Mouse (Mus musculus) liver, adult 2 months (tissue): ENCODE results near the gene Tspan31. TPM values are rescaled to one million over a fixed set of nuclear protein-coding genes. Genes with fewer than 3 reads are reported as not detected.
"Not testable (repeated sequence)": the region's sequence is repeated elsewhere in the genome, so short reads cannot be mapped to it uniquely, and the experiment has no call there.

Source experiments
- DNase-seq: peaks from one replicate; pipeline ENCODE4 v3.0.0-alpha.2; 2011; ENCODE audit warnings: low read depth, low spot score; ENCODE audit errors: extremely low read depth
- H3K27ac ChIP-seq: fragments of 200-500 bp; replicated peaks from 2 replicates; pipeline ENCODE4 v1.5.1; 2012; ENCODE audit warnings: low read depth, mild to moderate bottlenecking, control low read depth, inconsistent platforms, low read length; ENCODE audit not compliant: insufficient read depth
- H3K27me3 ChIP-seq: fragments of 200-500 bp; 2 replicates; pipeline ENCODE4 v1.6.1; 2012; ENCODE audit warnings: mild to moderate bottlenecking, moderate library complexity, low read length, inconsistent platforms; ENCODE audit not compliant: control insufficient read depth, insufficient read depth
- H3K36me3 ChIP-seq: fragments of 200-500 bp; 2 replicates; pipeline ENCODE4 v1.6.1; 2012; ENCODE audit warnings: low read length, inconsistent platforms; ENCODE audit not compliant: control insufficient read depth, insufficient read depth
- H3K4me1 ChIP-seq: fragments of 200-500 bp; 2 replicates; pipeline ENCODE4 v1.6.1; 2011; ENCODE audit warnings: low read length; ENCODE audit not compliant: control insufficient read depth, insufficient read depth
- H3K4me3 ChIP-seq: fragments of 200-500 bp; 2 replicates; pipeline ENCODE4 v1.5.1; 2011; ENCODE audit warnings: low read depth, mild to moderate bottlenecking, control low read depth, low read length, moderate library complexity; ENCODE audit not compliant: insufficient read depth
- H3K79me2 ChIP-seq: fragments of 200-500 bp; 2 replicates; pipeline ENCODE4 v1.6.1; 2012; ENCODE audit warnings: inconsistent platforms, mild to moderate bottlenecking, low read length, moderate library complexity; ENCODE audit not compliant: control insufficient read depth, insufficient read depth
- H3K9ac ChIP-seq: fragments of 200-500 bp; 2 replicates; pipeline ENCODE4 v1.6.1; 2012; ENCODE audit warnings: low read depth, mild to moderate bottlenecking, control low read depth, inconsistent platforms, low read length
- CTCF ChIP-seq: fragments of 200-500 bp; IDR thresholded peaks from 2 replicates; pipeline ENCODE4 v1.5.1; 2011; ENCODE audit warnings: low read depth, low read length, control low read depth
- POLR2A ChIP-seq: fragments of 200-500 bp; IDR thresholded peaks from 2 replicates; pipeline ENCODE4 v1.6.1; 2011; ENCODE audit warnings: low read length, control low read depth; ENCODE audit not compliant: insufficient read depth; ENCODE audit errors: extremely low read depth
- WGBS: fragments of 180-500 bp; shearing (Covaris S2); methylation state at CpG from one replicate; pipeline ENCODE4 v1.1.7; 2018; 5-methylcytosine and 5-hydroxymethylcytosine counted together
- polyA plus RNA-seq: library from polyadenylated mRNA; depleted of rRNA; stranded (reverse); fragments of >200 nt; gene quantifications from 2 replicates; pipeline ENCODE4 v1.2.3, GENCODE M21; 2012
- total RNA-seq: library from RNA; depleted of rRNA; stranded (reverse); fragments of >200 nt; gene quantifications from 2 replicates; pipeline ENCODE4 v1.2.3, GENCODE M21; 2014

The Tspan31 gene
- total and polyA plus RNA-seq, 2 experiments, result 268 to 278 TPM

DNA sequence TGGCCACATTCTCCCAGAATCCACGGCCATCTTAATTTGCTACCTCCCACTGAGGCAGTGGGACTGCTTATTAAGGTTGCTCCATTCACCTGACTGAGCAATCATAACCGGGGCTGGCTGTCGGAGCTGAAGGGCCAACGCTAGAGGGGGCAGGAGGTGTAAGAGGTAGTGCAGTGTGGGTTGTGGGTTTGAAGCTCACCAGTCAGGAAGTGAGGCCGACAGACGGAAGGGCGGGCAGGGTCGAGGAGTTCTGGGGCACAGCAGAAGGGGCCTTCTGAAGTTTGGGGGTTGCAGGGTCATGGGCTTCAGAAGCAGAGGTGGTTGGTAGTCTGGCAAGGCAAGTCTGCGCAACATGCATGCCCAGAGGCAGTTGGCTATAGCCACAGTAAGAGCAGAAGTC lies 5.0 kb upstream of the Tspan31 start, which contains the start of gene Agap2:
TSS of gene Agap2 (plus strand) at position 205 of the 400 bp plus-strand sequence.
- 77% methylated on average over 9 of the region's 9 CpGs for WGBS

DNA sequence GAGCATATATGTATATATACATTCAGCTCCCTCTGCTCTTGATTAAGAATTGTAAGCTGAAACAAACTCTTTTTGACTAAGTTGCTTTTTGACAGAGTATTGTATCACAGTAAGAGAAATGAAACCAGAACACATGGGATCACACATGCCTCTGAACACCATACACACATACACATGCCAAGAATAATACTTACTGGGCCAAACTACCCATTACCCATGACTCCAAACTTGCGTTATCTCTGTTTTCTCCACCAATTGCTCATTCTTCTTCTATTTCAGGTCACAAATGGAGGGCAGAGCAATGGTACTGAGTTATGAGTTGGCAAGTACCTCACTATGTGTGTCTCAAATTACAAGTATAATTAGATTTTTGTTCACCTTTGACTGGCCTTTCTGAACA lies 3.9 kb upstream of the Tspan31 start:
- Histone ChIP-seq H3K79me2 (no peaks in the 10 kb centered on the region; the same call in 1 of the 2 replicates), H3K36me3 (no peaks in the 10 kb centered on the region)
- no peak for TF ChIP-seq CTCF
- no peak for TF ChIP-seq POLR2A

More for the DNA sequence above, 5.0 kb upstream of the Tspan31 start, which contains the start of gene Agap2:
- H3K79me2 ChIP-seq, result no peaks in the 10 kb centered on the region; the same call in 1 of the 2 replicates
- H3K4me3 ChIP-seq, result no peak within 1 kb of the TSS; the same call in 1 of the 2 replicates
- peaks cover 13% of the 10 kb centered on the region; the same call in 1 of the 2 replicates for H3K4me1 ChIP-seq
- no peaks in the 10 kb centered on the region for H3K36me3 ChIP-seq
- H3K27ac ChIP-seq, result no peak within 1 kb of the TSS
- H3K27me3 ChIP-seq, result no peaks in the 10 kb centered on the region
- TF ChIP-seq POLR2A (no peak), CTCF (peak; percentile 17; the same call in 1 of the 2 replicates)
- DNase-seq, result no peak
- no peak within 1 kb of the TSS for H3K9ac ChIP-seq

GRCm38 (mm10) chr10:127072969-127073368 lies 2.9 kb upstream of the Tspan31 start:
- H3K4me1 ChIP-seq, result peaks cover 12% of the 10 kb centered on the region; the same call in 1 of the 2 replicates
- DNase-seq, H3K36me3 ChIP-seq, H3K79me2 ChIP-seq, H3K27ac ChIP-seq, H3K9ac ChIP-seq, H3K27me3 ChIP-seq, H3K4me3 ChIP-seq: not testable (repeated sequence)
- 70% methylated on average over 2 of the region's 2 CpGs for WGBS

More for the DNA sequence above, 3.9 kb upstream of the Tspan31 start:
- Histone ChIP-seq H3K4me3 (no peak overlapping the region), H3K4me1 (peaks cover 12% of the 10 kb centered on the region; the same call in 1 of the 2 replicates), H3K27me3 (no peaks in the 10 kb centered on the region), H3K9ac (no peak overlapping the region), H3K27ac (no peak overlapping the region)
- no peak for DNase-seq
- WGBS, result 88% methylated on average over 1 of the region's 1 CpGs

DNA sequence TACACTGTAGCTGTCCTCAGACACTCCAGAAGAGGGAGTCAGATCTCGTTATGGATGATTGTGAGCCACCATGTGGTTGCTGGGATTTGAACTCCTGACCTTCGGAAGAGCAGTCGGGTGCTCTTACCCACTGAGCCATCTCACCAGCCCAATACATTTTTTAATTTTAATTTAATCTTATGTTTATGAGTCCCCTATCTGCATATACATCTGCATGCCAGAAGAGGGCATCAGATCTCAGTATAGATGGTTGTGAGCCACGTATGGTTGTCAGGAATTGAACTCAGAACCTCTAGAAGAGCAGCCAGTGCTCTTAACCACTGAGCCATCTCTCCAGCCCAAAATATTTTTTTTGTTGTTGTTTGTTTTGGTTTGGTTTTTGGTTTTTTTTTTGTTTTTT lies 2.2 kb upstream of the Tspan31 start:
- DNase-seq, H3K27ac ChIP-seq, H3K4me3 ChIP-seq, H3K9ac ChIP-seq, H3K79me2 ChIP-seq, H3K27me3 ChIP-seq: not testable (repeated sequence)
- peaks cover 13% of the 10 kb centered on the region for H3K36me3 ChIP-seq
- 86% methylated on average over 4 of the region's 4 CpGs for WGBS
- H3K4me1 ChIP-seq, result peaks cover 12% of the 10 kb centered on the region

GRCm38 (mm10) chr10:127071203-127071602 lies 1.1 kb upstream of the Tspan31 start:
- Histone ChIP-seq H3K27me3 (no peaks in the 10 kb centered on the region), H3K27ac (no peak overlapping the region; the same call in 1 of the 2 replicates), H3K9ac (no peak overlapping the region), H3K4me3 (no peak overlapping the region), H3K79me2 (peaks cover 3% of the 10 kb centered on the region; the same call in 1 of the 2 replicates), H3K4me1 (peaks cover 17% of the 10 kb centered on the region), H3K36me3 (peaks cover 18% of the 10 kb centered on the region)
- 22% methylated on average over 9 of the region's 9 CpGs for WGBS
- DNase-seq, result peak; percentile 92
- TF ChIP-seq POLR2A (no peak), CTCF (peak; percentile 28; the same call in 1 of the 2 replicates)

DNA sequence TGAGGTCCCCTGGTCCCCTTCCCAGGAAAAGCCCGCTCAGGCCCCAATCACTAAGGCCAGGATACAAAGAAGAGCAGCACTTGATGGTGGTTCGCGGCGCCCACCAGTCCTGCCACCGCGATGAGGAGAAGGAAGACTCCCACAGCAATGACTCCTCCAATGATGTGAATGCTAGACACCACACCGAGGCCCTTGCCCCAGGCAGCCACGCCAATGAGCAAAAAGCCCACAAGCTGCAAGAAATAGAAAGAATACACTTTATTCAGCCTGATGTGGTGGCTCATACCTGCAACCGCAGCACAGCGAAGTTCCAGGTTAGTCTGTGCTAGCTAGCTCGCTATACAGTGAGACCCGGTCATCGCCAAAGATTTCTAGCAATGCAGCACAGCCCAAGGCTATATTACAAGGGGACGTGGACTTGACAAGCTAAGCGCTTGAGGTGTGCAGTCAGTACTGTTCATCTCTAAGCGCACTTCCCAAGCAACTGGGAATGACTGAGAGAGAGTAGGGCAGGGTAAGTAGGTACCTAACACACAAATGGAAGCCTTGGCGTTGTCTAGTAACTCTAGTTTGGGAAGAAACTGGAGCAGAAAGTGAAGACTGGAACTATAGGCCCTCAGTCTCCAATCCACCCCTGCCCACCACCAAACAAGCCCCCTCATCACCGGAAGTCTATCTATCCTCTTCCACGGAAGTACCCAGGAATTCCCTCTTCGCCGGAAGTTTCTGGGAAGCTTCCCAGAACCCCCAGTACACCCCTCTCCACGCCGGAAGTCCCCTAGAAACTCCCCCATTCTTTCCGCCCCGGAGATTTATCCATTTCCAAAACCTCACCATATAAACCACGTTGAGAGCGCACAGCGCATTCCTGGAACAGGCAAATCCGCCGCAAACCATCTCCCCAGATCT lies 529 bp downstream of the Tspan31 start:
- Histone ChIP-seq H3K27ac (peak overlapping the region; percentile 92), H3K27me3 (no peaks in the 10 kb centered on the region), H3K4me1 (peaks cover 17% of the 10 kb centered on the region), H3K4me3 (peak overlapping the region; percentile 60), H3K36me3 (peaks cover 22% of the 10 kb centered on the region), H3K9ac (peak overlapping the region; percentile 84), H3K79me2 (peaks cover 3% of the 10 kb centered on the region; the same call in 1 of the 2 replicates)
- WGBS, result 2% methylated on average over 30 of the region's 30 CpGs
- no peak for TF ChIP-seq CTCF
- no peak for TF ChIP-seq POLR2A
- DNase-seq, result peak; percentile 52
